Mouse (Mus musculus) embryo, embryonic 9.5 days (tissue): ENCODE measurements at regions not wholly inside any gene's neighbourhood (a gene's known extent, or its start where the extent isn't known, plus 50 kb on each side); places are given as distances from the start of the nearest gene placed in this dataset.

Experiments used
- DNase-seq: peaks from one replicate; pipeline ENCODE4 v3.0.0-alpha.2; 2017; ENCODE audit errors: extremely low spot score

GRCm38 (mm10) chr8:25340729-25341128 is 516.6 kb upstream of the Adam5 start:
- DNase-seq = no peak

GRCm38 (mm10) chr8:25332120-25332607 is 508.0 kb upstream of the Adam5 start:
- no peak for DNase-seq

- no peak for DNase-seq
Measured at GRCm38 (mm10) chr8:25331161-25331776, 507.1 kb upstream of the Adam5 start.

GRCm38 (mm10) chr8:25329791-25330190 is 505.6 kb upstream of the Adam5 start:
- no peak for DNase-seq

- DNase-seq = no peak
Measured at GRCm38 (mm10) chr8:25328318-25328717, 504.1 kb upstream of the Adam5 start.

GRCm38 (mm10) chr8:25326930-25327329 is 502.8 kb upstream of the Adam5 start:
- DNase-seq = no peak

- DNase-seq = no peak
Measured at GRCm38 (mm10) chr8:25326257-25326656, 502.1 kb upstream of the Adam5 start.

- DNase-seq = no peak
Measured at GRCm38 (mm10) chr8:25324731-25325130, 500.6 kb upstream of the Adam5 start.

- no peak for DNase-seq
Measured at GRCm38 (mm10) chr8:25323643-25324420, 499.7 kb upstream of the Adam5 start.

- DNase-seq = no peak
Measured at GRCm38 (mm10) chr8:25316383-25316782, 492.2 kb upstream of the Adam5 start.

- no peak for DNase-seq
Measured at GRCm38 (mm10) chr8:25311811-25312533, 487.8 kb upstream of the Adam5 start.

- DNase-seq = no peak
Measured at GRCm38 (mm10) chr8:25307956-25308355, 483.8 kb upstream of the Adam5 start.

- no peak for DNase-seq
Measured at GRCm38 (mm10) chr8:25307511-25307910, 483.3 kb upstream of the Adam5 start.

- DNase-seq = no peak
Measured at GRCm38 (mm10) chr8:25306769-25307491, 482.8 kb upstream of the Adam5 start.
